In the genomic region with DNA sequence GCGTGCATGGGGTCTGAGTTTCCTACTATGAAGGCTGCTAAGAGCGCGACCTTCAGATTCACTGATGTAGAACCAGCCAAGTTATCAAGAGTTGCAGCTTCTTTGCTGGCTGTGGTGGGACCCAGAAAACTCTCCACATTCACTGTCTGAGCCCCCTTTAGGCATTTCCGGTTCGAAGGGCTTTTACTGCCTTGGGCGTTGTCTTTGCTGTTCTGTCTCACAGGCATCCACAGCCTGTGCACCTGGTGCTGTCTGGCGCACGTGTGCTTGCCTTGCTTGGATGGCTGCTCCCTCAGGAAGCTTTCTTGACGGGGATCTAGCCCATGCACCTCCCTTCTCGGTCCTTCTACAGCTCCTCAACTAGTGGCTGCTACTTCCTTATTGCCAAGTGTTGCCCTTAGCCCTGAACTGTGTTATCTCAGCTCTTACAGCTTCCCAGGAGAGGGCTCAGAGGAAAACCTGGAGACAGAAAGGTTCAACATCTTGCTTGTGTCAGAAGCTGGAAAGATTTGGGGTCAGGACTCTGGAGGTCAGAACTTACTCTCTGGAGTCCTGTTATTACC, we compare ENCODE assay signal across 19 mouse cellular contexts.
A peak's percentile ranks its signal among the peaks of the same experiment; 100 is the strongest.
DNase-seq lines count a peak whose midpoint lies in the region; ATAC-seq lines count a peak whose summit lies in the region.
"Had no signal": no experiment of that assay in that cellular context is flagged by ENCODE, and none has a peak within 500 bp of the region (broad histone marks: within the 10 kb centered on the region; RNA-seq: fewer than 3 reads in every experiment).

No protein-coding gene starts in this region.

- intact Hi-C loops in left cerebral cortex, postnatal 10 days (cut with DNase I) = no loop called here

- no peak overlapping the region for H3K27ac ChIP-seq in kidney, embryonic 16.5 days (ENCODE audit: low read length)
- no peak overlapping the region for H3K27ac ChIP-seq in midbrain, embryonic 14.5 days (replicated peaks; ENCODE audit: low read depth, low read length)
- H3K27ac ChIP-seq: forebrain, embryonic 13.5 days; heart, embryonic 13.5 days; left cerebral cortex, adult 2 months; limb, embryonic 12.5 days; liver, embryonic 14.5 days; neural tube, embryonic 13.5 days had no signal

- DNase-seq in kidney, adult 11 months = no peak
- DNase-seq in ZHBTc4 (ENCODE audit: low read depth, low spot score) = peak; percentile 28
- DNase-seq in splenic B cell, adult 2 months (ENCODE audit: low read depth, low spot score) = peak; percentile 31
- DNase-seq in thymus, postnatal 4 days = peak; percentile 63
- DNase-seq in left cerebral cortex, postnatal 10 days (ENCODE audit: extremely low spot score in 1 of 2, low spot score in 2 of 2) = no peak
- DNase-seq in midbrain, embryonic 14.5 days = no peak
- DNase-seq: adrenal gland, adult 8-10 months; cerebellum, postnatal 14 days; heart, postnatal 4 days; kidney, postnatal 25 days; lung, postnatal 14 days had no signal

- H3K4me3 ChIP-seq in kidney, embryonic 16.5 days (ENCODE audit: low read length) = no peak overlapping the region
- H3K4me3 ChIP-seq in midbrain, embryonic 14.5 days (replicated peaks; ENCODE audit: low read depth, low read length) = no peak overlapping the region
- H3K4me3 ChIP-seq: forebrain, embryonic 13.5 days; heart, embryonic 13.5 days; left cerebral cortex, adult 2 months; limb, embryonic 12.5 days; neural tube, embryonic 13.5 days had no signal

- no peak overlapping the region for H3K9ac ChIP-seq in kidney, embryonic 16.5 days (replicated peaks; ENCODE audit: low read length)
- H3K9ac ChIP-seq in midbrain, embryonic 14.5 days (replicated peaks; ENCODE audit: low read length) = no peak overlapping the region
- H3K9ac ChIP-seq: forebrain, embryonic 13.5 days; heart, embryonic 13.5 days; limb, embryonic 12.5 days; liver, embryonic 14.5 days; neural tube, embryonic 13.5 days had no signal

- H3K27me3 ChIP-seq in kidney, embryonic 16.5 days (ENCODE audit: insufficient read depth, low read length) = no peaks in the 10 kb centered on the region; the same call in 1 of the 2 replicates
- H3K27me3 ChIP-seq in splenic B cell, adult 2 months (ENCODE audit: control insufficient read depth, insufficient read depth, low read length, poor library complexity, severe bottlenecking) = no peaks in the 10 kb centered on the region
- H3K27me3 ChIP-seq in midbrain, embryonic 14.5 days (ENCODE audit: control insufficient read depth, insufficient read depth, low read length) = no peaks in the 10 kb centered on the region

- H3K9me3 ChIP-seq in kidney, embryonic 16.5 days (ENCODE audit: low read length) = peaks cover 3% of the 10 kb centered on the region; the same call in 1 of the 2 replicates
- 0 out of 2 replicates have a peak, but pooled peaks cover 2% of the 10 kb centered on the region for H3K9me3 ChIP-seq in midbrain, embryonic 14.5 days (ENCODE audit: control insufficient read depth, low read length)
- H3K9me3 ChIP-seq: forebrain, embryonic 13.5 days; G1E; limb, embryonic 12.5 days; neural tube, embryonic 13.5 days had no signal

- ATAC-seq in kidney, embryonic 16.5 days (ENCODE audit: low FRiP score, low TSS enrichment) = 0 out of 2 replicates have a peak, but pooled peaks have one; percentile 42
- no peak for ATAC-seq in midbrain, embryonic 14.5 days (ENCODE audit: low FRiP score, low TSS enrichment)
- ATAC-seq: forebrain, embryonic 13.5 days had no signal

- no peaks in the 10 kb centered on the region for H3K36me3 ChIP-seq in kidney, embryonic 16.5 days (ENCODE audit: insufficient read depth, low read length)
- no peaks in the 10 kb centered on the region for H3K36me3 ChIP-seq in splenic B cell, adult 2 months (ENCODE audit: control insufficient read depth, insufficient read depth, low read length, poor library complexity, severe bottlenecking)
- H3K36me3 ChIP-seq in midbrain, embryonic 14.5 days (ENCODE audit: control insufficient read depth, insufficient read depth, low read length) = no peaks in the 10 kb centered on the region
- H3K36me3 ChIP-seq: G1E; heart, embryonic 13.5 days; limb, embryonic 12.5 days; neural tube, embryonic 13.5 days had no signal

- H3K4me2 ChIP-seq in kidney, embryonic 16.5 days (replicated peaks; ENCODE audit: low read depth, low read length) = no peak overlapping the region
- H3K4me2 ChIP-seq in midbrain, embryonic 14.5 days (ENCODE audit: low read length) = no peak overlapping the region
- H3K4me2 ChIP-seq: forebrain, embryonic 13.5 days; heart, embryonic 13.5 days; limb, embryonic 12.5 days; neural tube, embryonic 13.5 days had no signal

- WGBS in kidney, embryonic 16.5 days = 54% methylated on average over 10 of the region's 10 CpGs
- WGBS in midbrain, embryonic 14.5 days = 83% methylated on average over 10 of the region's 10 CpGs

- H3K4me1 ChIP-seq in kidney, embryonic 16.5 days (ENCODE audit: insufficient read depth, low read length) = peaks cover 15% of the 10 kb centered on the region
- no peaks in the 10 kb centered on the region for H3K4me1 ChIP-seq in midbrain, embryonic 14.5 days (ENCODE audit: control insufficient read depth, insufficient read depth, low read length)
- H3K4me1 ChIP-seq: heart, embryonic 13.5 days had no signal

Comparison
In these comparisons a context has a peak if more than half of its experiments do, and no peak if none do; other contexts are left out.
1. DNase-seq: peak in ZHBTc4 (single experiment), splenic B cell, adult 2 months (single experiment) and thymus, postnatal 4 days (single experiment); none in kidney, adult 11 months (single experiment), left cerebral cortex, postnatal 10 days (0 of 2) and midbrain, embryonic 14.5 days (single experiment).